Mouse (Mus musculus) midbrain, postnatal 0 days (tissue): ENCODE results near the gene Rbfox2. TPM values are rescaled to one million over a fixed set of nuclear protein-coding genes. Genes with fewer than 3 reads are reported as not detected.
A peak's percentile ranks its signal among the peaks of the same experiment; 100 is the strongest.

ENCODE experiments used
- ATAC-seq: fragments of 200-750 bp; cut with Nextera tagmentation; 2 replicates; pipeline ENCODE4 v1.8.0; 2017; ENCODE audit warnings: moderate number of reproducible peaks, mild to moderate bottlenecking, moderate TSS enrichment, moderate library complexity; ENCODE audit not compliant: low FRiP score
- DNase-seq: peaks from one replicate; pipeline ENCODE4 v3.0.0-alpha.2; 2015; ENCODE audit warnings: low spot score
- H3K27ac ChIP-seq: fragments of 300-500 bp; sonication (generic); 2 replicates; pipeline ENCODE4 v1.5.1; 2014; ENCODE audit warnings: low read depth, mild to moderate bottlenecking, low read length, mixed read lengths
- H3K27me3 ChIP-seq: fragments of 300-500 bp; sonication (generic); 2 replicates; pipeline ENCODE4 v1.6.1; 2014; ENCODE audit warnings: low read length, control low read depth, mixed read lengths; ENCODE audit not compliant: insufficient read depth
- H3K36me3 ChIP-seq: fragments of 300-500 bp; sonication (generic); 2 replicates; pipeline ENCODE4 v1.6.1; 2014; ENCODE audit warnings: low read length, control low read depth, mixed read lengths; ENCODE audit not compliant: insufficient read depth
- H3K4me1 ChIP-seq: fragments of 300-500 bp; sonication (generic); 2 replicates; pipeline ENCODE4 v1.6.1; 2014; ENCODE audit warnings: mild to moderate bottlenecking, control low read depth, antibody characterized with exemption, low read length, mixed read lengths; ENCODE audit not compliant: insufficient read depth
- H3K4me2 ChIP-seq: fragments of 300-500 bp; sonication (generic); 2 replicates; pipeline ENCODE4 v1.6.1; 2014; ENCODE audit warnings: low read depth, mild to moderate bottlenecking, low read length, mixed read lengths; ENCODE audit not compliant: poor library complexity, severe bottlenecking
- H3K4me3 ChIP-seq: fragments of 300-500 bp; sonication (generic); 2 replicates; pipeline ENCODE4 v1.5.1; 2014; ENCODE audit warnings: low read depth, mild to moderate bottlenecking, low read length, moderate library complexity
- H3K9ac ChIP-seq: fragments of 300-500 bp; sonication (generic); replicated peaks from 2 replicates; pipeline ENCODE4 v1.6.1; 2014; ENCODE audit warnings: mild to moderate bottlenecking, low read length, moderate library complexity, mixed read lengths; ENCODE audit not compliant: poor library complexity, severe bottlenecking
- H3K9me3 ChIP-seq: fragments of 300-500 bp; sonication (generic); 2 replicates; pipeline ENCODE4 v1.6.1; 2016; ENCODE audit warnings: low read length, control low read depth
- CTCF ChIP-seq: IDR thresholded peaks from 2 replicates; pipeline ENCODE4 v1.5.1; 2016; ENCODE audit warnings: antibody characterized with exemption, mild to moderate bottlenecking
- WGBS: fragments of 180-500 bp; shearing (Covaris S2); extraction: QIAGEN DNeasy Blood & Tissue Kit; methylation state at CpG from one replicate; pipeline ENCODE4 v1.1.7; 2014; 5-methylcytosine and 5-hydroxymethylcytosine counted together
- polyA plus RNA-seq: library from polyadenylated mRNA; unstranded; fragments of >200 nt; fragmentation: Nextera tagmentation; extraction: Ambion mirVana; gene quantifications from 2 replicates; pipeline ENCODE4 v1.2.1, GENCODE M21; 2015
- total RNA-seq: library from RNA; depleted of rRNA; stranded (reverse); fragments of >200 nt; gene quantifications from 2 replicates; pipeline ENCODE4 v1.2.3, GENCODE M21; 2014

Gene Rbfox2
- total and polyA plus RNA-seq, 2 experiments from 2014 or later: 96.6 to 360 TPM

DNA sequence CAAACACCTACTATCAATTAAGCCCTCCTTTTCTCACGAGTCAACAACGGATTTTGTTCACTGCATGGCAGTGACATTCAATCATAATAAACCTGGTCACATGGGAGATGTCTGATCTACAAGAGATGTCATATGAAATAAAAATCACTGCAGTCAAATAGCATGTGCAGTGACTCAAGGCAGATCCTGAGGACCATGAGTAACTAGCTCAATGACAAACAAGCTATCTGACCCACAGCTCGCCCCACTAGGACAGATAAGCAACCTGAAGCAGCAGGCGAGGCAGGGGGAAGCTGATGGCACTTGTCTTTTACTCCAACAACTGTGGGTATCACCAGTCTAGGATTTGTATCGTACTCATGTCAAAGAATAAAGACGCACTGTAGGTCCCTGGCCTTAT, 14.4 kb downstream of the Rbfox2 start:
- Histone ChIP-seq H3K9ac (no peak overlapping the region), H3K27ac (no peak overlapping the region), H3K27me3 (no peaks in the 10 kb centered on the region), H3K36me3 (no peaks in the 10 kb centered on the region), H3K9me3 (no peaks in the 10 kb centered on the region), H3K4me3 (no peak overlapping the region), H3K4me2 (no peak overlapping the region), H3K4me1 (no peaks in the 10 kb centered on the region)
- DNase-seq (peak; percentile 37), ATAC-seq (no peak)
- 64% methylated on average over 6 of the region's 6 CpGs for WGBS
- no peak for TF ChIP-seq CTCF

DNA sequence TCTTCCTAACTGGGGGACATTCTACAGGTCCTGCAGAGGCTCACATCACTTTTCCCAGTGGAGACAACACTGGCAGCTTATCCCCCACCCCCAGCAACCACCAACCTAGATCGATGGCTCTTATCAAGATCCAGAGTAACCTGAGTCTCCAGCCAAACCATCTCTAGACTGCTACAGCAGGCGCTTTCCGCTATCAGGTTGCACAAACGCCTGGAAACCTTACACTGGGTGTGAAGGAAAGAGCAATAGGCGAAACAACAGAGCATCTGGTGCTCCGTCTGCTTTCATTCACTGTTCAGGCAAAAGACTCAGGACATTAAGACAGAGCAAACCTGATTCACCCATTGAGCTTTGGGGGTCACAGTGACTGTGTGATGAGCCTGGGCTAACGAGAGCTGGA, 15.3 kb downstream of the Rbfox2 start:
- Histone ChIP-seq H3K9ac (no peak overlapping the region), H3K27me3 (no peaks in the 10 kb centered on the region), H3K27ac (no peak overlapping the region), H3K4me1 (no peaks in the 10 kb centered on the region), H3K4me2 (no peak overlapping the region), H3K4me3 (no peak overlapping the region), H3K9me3 (no peaks in the 10 kb centered on the region), H3K36me3 (no peaks in the 10 kb centered on the region)
- no peak for TF ChIP-seq CTCF
- DNase-seq (peak; percentile 11), ATAC-seq (no peak)
- 78% methylated on average over 7 of the region's 7 CpGs for WGBS

DNA sequence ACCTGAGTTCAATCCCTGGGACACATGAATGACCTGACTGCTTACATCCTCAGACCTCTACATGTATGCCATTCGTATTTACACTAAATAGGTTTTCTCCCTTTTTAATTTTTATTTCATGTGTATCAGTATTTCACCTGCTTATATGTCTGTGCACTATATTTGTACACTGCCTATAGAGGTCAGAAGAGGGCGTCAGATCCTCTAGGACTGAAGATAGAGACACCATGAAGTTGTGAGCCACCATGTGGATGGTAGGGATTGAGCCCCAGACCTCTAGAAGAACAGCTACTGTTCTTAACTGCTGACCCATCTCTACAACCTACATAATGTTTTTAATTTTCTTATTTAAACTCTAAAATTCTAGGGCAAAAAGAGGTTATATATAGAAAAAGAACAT, 16.5 kb downstream of the Rbfox2 start:
- ATAC-seq: no peak
- H3K9me3 ChIP-seq: no peaks in the 10 kb centered on the region
- no peak for DNase-seq
- 78% methylated on average over 2 of the region's 2 CpGs for WGBS
- no peaks in the 10 kb centered on the region for H3K4me1 ChIP-seq
- TF ChIP-seq CTCF: peak; percentile 24; the same call in 1 of the 2 replicates
- no peak overlapping the region for H3K4me2 ChIP-seq
- no peaks in the 10 kb centered on the region for H3K36me3 ChIP-seq
- no peak overlapping the region for H3K27ac ChIP-seq
- H3K27me3 ChIP-seq: no peaks in the 10 kb centered on the region
- H3K9ac ChIP-seq: no peak overlapping the region
- no peak overlapping the region for H3K4me3 ChIP-seq

DNA sequence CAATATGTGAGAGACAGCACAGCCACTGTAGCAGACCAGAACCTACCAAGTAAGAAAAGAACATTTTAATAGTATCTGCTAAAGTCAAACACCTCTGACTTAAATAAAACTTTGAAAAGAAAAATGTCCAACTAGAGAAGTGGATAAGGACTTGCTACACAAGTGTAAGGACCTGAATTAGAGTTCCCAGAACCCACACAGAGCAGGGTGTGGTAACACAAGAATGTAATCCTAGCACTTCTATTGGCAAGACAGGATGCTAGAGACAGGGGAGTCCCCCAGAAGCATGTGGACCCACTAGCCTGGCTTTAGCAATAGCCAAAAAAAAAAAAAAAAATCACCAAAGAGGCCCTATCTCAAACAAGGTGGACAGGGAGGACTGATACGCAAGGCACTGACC, 26.7 kb downstream of the Rbfox2 start:
- Histone ChIP-seq H3K9me3 (no peaks in the 10 kb centered on the region), H3K9ac (no peak overlapping the region), H3K27ac (no peak overlapping the region), H3K27me3 (no peaks in the 10 kb centered on the region), H3K4me2 (no peak overlapping the region), H3K4me1 (no peaks in the 10 kb centered on the region), H3K36me3 (no peaks in the 10 kb centered on the region), H3K4me3 (no peak overlapping the region)
- no peak for ATAC-seq
- WGBS: 100% methylated on average over 1 of the region's 1 CpGs
- no peak for DNase-seq
- no peak for TF ChIP-seq CTCF

DNA sequence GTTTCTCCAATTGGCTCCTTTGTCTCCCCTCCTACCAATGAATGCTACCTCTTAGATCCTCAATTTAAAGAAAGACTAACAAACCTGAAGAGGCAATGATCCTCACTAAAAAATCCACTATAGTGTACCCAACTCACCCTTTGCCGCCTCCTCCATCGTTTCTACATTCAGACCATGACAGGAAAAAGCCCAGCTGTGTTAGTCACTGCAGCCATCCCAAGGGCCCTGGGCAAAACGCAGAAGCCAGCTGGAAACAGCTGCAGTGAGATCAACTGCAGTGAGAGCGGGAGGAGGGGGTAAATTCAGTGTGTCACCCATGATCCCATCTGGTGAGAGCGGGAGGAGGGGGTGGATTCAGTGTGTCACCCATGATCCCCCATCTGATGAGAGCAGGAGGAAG, 28.0 kb downstream of the Rbfox2 start:
- ATAC-seq: no peak
- Histone ChIP-seq H3K27ac (no peak overlapping the region), H3K4me1 (no peaks in the 10 kb centered on the region), H3K4me2 (no peak overlapping the region), H3K9me3 (no peaks in the 10 kb centered on the region), H3K27me3 (no peaks in the 10 kb centered on the region), H3K9ac (no peak overlapping the region), H3K4me3 (no peak overlapping the region), H3K36me3 (no peaks in the 10 kb centered on the region)
- TF ChIP-seq CTCF: no peak
- no peak for DNase-seq
- WGBS: 62% methylated on average over 5 of the region's 5 CpGs

DNA sequence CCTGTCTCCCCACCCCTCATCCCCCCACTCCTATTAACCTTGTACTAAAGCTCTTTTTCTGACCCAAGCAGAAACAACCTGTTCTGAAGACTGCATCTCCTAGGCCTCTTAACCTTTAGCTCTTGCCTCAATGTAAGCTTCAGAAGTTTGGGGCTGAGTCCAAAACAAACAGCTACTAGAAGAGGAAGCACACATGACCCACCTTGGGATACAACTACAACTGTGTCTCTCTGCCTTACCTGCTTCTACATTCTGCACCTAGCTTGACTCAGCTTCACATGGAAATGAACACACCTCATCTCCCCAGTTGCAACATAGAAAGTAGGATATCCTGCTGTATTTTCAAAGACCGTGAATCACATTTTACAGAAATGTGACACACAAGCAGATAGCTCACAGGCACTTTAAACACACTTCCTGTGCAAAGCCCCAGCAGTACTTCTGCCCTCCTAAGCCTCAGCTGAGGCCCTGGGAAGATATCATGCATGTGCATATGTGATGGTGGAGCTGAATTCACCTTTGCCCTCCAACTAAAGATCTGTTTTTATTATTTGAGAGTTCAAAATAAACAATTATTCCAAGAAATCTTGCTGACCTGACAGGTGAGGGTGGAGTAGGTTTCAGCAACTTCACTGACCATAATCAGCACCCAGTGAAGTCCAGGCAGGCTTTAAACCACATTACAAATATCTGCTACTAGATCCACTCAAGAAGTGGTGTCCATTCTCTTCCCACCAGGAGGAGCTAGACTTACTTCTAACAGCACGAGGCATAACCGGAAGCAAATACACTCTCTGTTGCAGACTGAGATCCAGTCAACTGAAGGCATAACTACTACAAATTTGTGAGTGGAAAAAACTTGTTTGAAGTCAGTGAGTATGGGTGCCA, 29.7 kb downstream of the Rbfox2 start:
- peak; percentile 65 for TF ChIP-seq CTCF
- H3K9ac ChIP-seq: no peak overlapping the region
- DNase-seq: peak; percentile 46
- 0 out of 2 replicates have a peak overlapping the region, but pooled peaks have one; percentile 3 for H3K27ac ChIP-seq
- no peaks in the 10 kb centered on the region for H3K9me3 ChIP-seq
- no peaks in the 10 kb centered on the region for H3K27me3 ChIP-seq
- no peaks in the 10 kb centered on the region for H3K4me1 ChIP-seq
- ATAC-seq: no peak
- H3K4me2 ChIP-seq: no peak overlapping the region
- 78% methylated on average over 3 of the region's 3 CpGs for WGBS
- no peaks in the 10 kb centered on the region for H3K36me3 ChIP-seq
- no peak overlapping the region for H3K4me3 ChIP-seq
